Mouse (Mus musculus): ENCODE results near the gene Hist1h2bj.

The Hist1h2bj gene

DNA sequence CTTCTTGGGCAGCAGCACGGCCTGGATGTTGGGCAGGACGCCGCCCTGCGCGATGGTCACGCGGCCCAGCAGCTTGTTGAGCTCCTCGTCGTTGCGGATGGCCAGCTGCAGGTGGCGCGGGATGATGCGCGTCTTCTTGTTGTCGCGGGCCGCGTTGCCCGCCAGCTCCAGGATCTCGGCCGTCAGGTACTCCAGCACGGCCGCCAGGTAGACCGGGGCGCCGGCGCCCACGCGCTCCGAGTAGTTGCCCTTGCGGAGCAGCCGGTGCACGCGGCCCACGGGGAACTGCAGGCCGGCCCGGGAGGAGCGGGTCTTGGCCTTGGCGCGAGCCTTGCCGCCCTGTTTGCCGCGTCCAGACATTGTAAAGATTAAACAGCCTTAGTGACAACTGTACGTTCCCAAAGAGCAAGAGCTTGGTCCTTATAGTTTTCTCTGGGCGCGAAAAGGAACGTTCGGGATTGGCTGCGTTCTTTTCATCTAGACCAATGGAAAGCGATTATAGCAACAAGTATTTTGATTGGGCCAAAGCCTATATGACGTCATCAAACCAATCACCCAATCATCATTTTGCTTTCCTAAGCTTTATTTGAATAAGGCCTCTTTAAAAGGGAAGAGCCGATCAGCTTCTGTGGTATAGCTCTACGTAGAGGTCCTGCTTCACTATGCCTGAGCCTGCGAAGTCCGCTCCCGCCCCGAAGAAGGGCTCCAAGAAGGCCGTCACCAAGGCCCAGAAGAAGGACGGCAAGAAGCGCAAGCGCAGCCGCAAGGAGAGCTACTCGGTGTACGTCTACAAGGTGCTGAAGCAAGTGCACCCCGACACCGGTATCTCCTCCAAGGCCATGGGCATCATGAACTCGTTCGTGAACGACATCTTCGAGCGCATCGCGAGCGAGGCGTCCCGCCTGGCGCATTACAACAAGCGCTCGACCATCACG lies at the start of gene Hist1h2bj, which contains the start of gene Hist1h2ag:
Gene Hist1h2bj (plus strand): TSS at position 647 of the 935 bp plus-strand sequence.
Gene Hist1h2ag (minus strand): TSS at position 377 of the 935 bp plus-strand sequence.
- in situ Hi-C loops (cut with MboI; ENCODE audit: unreplicated experiment in 2 of 2), result loop anchor here (5.0 to 25.0 kb wide), 4 partner anchors 352 to 1869 kb away; partner anchors contain the start of genes Hist1h1a (in 1 of the 2), Hist1h2ab (in 1 of the 2), Hist1h3a (in 1 of the 2) and Hist1h3b (in 1 of the 2)

GRCm38 (mm10) chr13:21993957-21994738 lies 48.9 kb upstream of the Hist1h2bj start:
- in situ Hi-C loops (cut with MboI; ENCODE audit: unreplicated experiment in 2 of 2), result no loop called here

- in situ Hi-C loops (cut with MboI; ENCODE audit: unreplicated experiment in 2 of 2), result no loop called here
These were observed 48.1 kb upstream of the Hist1h2bj start for GRCm38 (mm10) chr13:21994896-21995295.

DNA sequence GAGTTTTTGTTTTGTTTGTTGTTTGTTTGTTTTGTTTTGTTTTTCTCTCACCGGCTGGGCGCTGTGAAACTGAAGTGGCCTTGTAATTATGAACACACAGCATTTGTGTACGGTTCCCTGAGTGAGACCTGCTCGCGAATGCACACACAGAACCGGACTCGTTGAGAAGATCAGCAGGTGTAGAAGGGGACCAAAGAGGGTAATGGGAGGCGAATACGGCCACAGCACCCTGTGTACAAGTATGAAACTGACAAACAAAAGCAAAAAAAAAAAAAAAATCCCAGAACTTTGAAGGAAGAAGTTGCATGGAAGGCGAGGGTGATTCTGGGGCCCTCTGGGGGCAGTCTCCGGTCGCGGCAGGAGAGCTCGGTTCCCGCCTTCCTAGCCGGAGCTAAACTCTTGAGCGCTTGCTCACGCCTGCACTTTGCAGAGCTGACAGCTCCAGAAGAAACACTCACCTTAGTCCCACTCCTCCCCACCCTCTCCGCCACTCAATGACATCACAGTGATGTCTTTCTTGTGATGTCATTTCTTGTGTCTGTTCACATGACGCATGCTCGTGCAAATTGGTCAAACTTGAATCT lies 47.6 kb upstream of the Hist1h2bj start:
- in situ Hi-C loops (cut with MboI; ENCODE audit: unreplicated experiment in 2 of 2), result no loop called here

GRCm38 (mm10) chr13:21996101-21996839 lies 46.7 kb upstream of the Hist1h2bj start:
- in situ Hi-C loops (cut with MboI; ENCODE audit: unreplicated experiment in 2 of 2), result no loop called here

GRCm38 (mm10) chr13:21996840-21997185 lies 46.2 kb upstream of the Hist1h2bj start:
- in situ Hi-C loops (cut with MboI; ENCODE audit: unreplicated experiment in 2 of 2), result no loop called here

DNA sequence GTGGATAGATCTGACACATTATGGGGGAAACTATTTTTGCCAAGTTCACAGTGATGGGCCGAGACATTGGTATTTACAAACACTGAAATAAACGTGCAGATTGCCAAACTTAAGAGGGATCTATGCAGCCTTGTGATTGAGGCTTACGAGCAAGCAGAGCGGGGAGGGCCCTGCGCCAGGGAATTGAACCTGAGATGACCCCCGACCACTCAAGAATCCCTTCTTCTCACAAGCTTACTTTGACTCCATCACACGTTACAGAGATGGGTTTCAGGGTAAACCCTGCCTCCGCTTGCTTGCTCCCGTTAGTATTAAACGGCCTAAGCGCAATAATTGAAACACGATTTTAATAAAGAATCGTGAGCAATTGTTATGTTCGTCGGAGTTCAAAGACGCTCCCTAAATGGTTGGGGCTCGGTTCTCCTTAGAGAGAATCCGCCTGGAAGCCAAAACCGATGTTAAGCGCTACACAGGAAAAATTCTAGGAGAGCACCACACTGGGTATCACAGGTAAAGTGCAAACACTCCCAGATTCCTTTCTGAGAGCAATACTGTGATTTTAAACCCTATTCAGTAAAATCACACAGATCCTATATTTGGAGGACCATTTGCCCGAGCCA lies 45.7 kb upstream of the Hist1h2bj start:
- in situ Hi-C loops (cut with MboI; ENCODE audit: unreplicated experiment in 2 of 2), result no loop called here

DNA sequence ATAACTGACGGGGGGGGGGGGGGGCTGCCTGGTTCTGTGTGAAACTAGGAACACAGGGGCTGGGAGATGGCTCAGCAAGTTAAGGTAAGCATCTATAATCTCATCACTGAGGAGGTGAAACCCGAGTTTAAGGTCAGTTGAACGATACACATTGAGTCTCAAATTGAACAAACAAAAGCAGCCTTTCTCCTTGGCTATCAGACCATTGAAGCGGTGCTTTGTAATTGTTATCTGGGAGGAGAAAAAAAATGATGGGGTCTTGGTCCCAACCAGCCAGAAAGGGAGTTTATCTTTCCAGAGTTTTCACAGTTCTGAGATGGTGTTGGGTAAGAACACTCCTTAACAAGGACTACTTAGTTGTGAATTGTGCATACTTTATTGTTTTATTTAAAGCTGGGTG lies 45.2 kb upstream of the Hist1h2bj start:
- in situ Hi-C loops (cut with MboI; ENCODE audit: unreplicated experiment in 2 of 2), result no loop called here

DNA sequence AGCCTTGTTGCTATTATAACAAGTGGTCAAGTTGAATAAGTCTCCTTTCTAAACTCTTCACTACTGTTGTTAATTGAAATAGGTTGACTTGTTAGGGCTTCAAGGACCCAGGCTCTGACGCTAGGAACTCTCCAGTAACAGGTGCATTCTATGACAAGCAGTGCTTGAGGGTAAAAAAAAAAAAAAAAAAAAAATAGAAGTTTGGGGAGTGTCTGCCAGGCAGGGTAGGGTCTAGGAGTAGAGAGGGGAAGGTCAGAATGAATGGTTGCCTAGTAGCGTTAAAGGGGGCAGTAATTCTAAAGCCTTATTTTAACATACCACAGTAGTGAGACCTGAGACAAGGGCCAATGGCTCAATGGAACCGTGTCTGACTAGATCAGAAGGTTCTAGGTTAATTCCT lies 44.6 kb upstream of the Hist1h2bj start:
- in situ Hi-C loops (cut with MboI; ENCODE audit: unreplicated experiment in 2 of 2), result no loop called here

DNA sequence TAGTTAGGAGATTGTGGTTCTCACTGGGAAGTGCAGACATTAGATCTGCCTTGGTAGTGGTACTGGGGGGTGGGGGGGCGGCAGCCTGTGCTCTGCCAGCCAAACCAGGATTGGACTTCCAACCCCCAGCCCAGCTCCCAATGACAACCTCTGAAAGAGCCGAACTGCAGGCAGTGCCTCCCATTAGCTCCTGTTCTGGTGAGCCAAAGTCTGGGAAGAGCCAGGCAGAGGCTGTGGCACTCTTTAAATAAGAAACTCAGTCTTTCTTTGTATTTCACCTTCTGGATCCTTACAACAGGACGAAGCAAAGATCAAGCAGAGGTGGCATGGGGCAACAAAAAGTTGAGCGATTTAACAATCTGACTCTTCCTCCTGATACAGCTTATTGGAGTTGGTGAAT lies 43.9 kb upstream of the Hist1h2bj start:
- in situ Hi-C loops (cut with MboI; ENCODE audit: unreplicated experiment in 2 of 2), result no loop called here

DNA sequence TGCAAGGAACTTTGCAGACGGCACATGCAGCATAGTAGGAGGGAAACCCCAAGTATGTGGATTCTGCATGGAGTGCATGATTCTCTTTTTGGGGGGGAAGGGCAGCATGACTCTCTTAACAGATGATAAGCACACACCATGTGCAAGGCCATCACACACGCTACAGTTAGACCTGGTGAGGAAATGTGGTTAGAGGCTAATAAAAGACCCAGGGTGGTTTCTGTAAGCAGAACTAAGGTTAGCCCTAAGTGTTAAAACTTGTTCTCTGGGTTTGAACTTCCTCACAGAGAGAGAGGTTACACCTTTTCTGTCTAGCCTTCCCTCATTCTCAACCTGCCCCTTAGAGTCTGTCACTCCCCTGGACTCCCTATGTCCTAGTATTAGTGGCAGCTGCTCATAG lies 41.7 kb upstream of the Hist1h2bj start:
- in situ Hi-C loops (cut with MboI; ENCODE audit: unreplicated experiment in 2 of 2), result no loop called here

DNA sequence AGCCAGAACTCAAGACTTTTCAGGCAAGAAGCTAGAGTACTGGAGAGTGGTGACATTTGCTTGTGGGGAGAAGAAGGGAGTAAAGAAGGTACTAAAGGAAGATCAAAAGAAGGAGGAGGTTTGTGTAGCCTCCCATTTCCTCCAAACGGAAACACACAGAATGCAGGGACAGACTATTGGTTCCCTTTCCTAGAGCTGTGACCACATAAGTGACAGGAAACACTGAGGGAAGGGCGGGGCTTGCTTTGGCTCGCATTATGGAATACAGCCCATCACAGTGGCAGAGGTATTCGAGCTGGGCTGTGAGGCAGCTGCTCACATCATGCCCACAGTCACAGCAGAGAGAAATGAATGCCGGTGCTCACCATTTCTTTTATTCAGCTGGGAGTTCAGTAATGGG lies 41.2 kb upstream of the Hist1h2bj start:
- in situ Hi-C loops (cut with MboI; ENCODE audit: unreplicated experiment in 2 of 2), result no loop called here

DNA sequence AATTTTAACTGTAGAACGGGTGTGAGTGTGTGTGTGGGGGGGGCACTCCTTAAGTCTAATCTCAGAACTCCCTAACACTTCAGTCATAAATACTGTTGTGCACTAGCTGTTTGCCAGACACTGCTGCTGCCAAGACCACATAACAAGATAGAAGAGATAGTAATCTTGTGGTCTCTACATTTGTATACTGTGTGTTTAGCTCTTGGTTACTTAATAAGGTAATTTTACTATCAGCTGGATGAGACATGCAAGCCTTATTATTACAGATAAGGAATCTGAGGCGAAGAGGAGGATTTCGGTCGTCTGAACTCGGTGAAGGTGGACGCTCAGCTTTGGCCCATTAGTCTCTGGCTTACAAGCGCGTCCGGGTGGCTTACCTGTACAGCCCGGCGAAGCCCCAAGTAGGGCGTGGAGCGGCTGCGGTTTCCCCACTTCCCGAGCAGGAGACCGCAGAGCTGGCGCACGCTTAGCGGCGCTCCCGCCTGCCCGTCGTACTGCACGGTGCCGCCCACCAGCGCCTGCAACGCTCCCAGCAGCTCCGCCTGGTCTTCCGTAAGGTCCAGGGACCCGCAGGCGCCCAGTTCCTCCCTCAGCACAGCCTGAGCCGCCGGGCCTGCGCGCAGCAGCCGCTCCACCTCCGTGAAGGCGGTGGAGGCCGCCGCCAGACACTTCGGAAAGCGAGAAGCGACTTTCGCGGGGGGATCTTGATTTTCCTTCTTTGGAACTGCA lies 37.2 kb upstream of the Hist1h2bj start:
- in situ Hi-C loops (cut with MboI; ENCODE audit: unreplicated experiment in 2 of 2), result no loop called here

- in situ Hi-C loops (cut with MboI; ENCODE audit: unreplicated experiment in 2 of 2), result no loop called here
These were observed 36.5 kb upstream of the Hist1h2bj start for GRCm38 (mm10) chr13:22006334-22007120.

DNA sequence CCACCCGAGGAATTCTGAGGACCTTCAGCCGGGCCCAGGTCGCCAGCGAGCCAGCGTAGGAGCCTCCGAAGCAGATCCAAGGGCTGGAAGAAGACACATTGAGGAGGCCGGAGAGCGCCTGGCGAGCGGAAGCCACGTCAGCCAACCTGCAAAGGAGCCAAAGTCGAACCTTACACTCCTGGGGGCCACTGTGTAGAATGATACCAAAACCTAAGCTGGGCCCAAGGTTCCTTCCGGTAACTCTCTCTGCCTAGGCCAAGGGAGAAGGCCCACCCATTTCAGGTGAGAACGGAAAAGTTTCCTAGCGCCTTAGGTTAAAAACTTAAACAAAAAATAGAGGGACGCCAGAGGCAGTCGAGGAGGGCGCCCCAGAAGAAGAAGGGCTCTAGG lies 35.9 kb upstream of the Hist1h2bj start:
- in situ Hi-C loops (cut with MboI; ENCODE audit: unreplicated experiment in 2 of 2), result no loop called here

DNA sequence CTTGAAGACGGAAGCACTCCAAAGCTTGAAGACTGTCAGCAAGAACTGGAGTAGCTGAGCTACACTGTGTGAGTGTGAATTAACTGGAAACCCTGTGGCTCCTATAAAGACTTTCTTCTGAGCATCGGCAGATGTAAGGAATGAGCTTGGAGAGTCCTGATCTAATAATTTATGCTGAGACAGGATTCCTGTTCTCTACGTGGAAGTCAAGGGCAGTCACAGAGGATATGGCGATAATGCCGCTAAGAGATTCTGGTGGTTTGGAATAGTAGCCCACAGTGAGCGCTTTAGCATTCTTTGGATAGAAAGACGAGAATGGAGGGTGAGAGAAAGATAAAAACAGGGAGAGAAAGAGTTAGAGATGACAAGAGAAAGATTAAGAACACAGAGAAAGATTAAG lies 35.1 kb upstream of the Hist1h2bj start:
- in situ Hi-C loops (cut with MboI; ENCODE audit: unreplicated experiment in 2 of 2), result no loop called here

GRCm38 (mm10) chr13:22008707-22009106 lies 34.3 kb upstream of the Hist1h2bj start:
- in situ Hi-C loops (cut with MboI; ENCODE audit: unreplicated experiment in 2 of 2), result no loop called here

DNA sequence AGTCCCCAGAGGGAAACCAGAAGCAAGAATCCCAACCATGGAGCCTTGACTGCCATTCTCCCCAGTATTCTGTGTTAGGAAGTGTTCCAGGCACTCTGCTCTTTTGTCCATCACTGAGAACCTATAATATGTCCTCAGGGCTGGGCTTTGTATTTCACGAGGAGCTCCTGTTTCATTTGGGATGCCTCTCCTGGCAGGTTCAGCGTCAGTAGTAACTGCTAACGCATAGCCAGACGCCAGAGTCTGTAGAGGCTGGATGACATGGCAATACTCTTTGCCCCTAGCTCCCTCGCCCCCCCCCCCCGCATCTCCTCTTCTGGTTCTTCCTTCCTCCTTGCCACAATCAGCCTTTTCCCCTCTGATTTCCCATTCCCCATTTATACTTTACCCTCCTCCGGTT lies 33.4 kb upstream of the Hist1h2bj start, which contains the start of gene Prss16:
Gene Prss16 (minus strand): TSS at position 101 of the 400 bp plus-strand sequence.
- in situ Hi-C loops (cut with MboI; ENCODE audit: unreplicated experiment in 2 of 2), result no loop called here
